Mouse (Mus musculus) MEL (cell line): ENCODE data around the gene Cyb5r2. TPM values are rescaled to one million over a fixed set of nuclear protein-coding genes. Genes with fewer than 3 reads are reported as not detected.

ENCODE experiments used
- DNase-seq: peaks from one replicate; pipeline ENCODE4 v3.0.0; 2011; ENCODE audit warnings: low read depth, low spot score
- H3K27ac ChIP-seq: 2 replicates; pipeline ENCODE4 v1.5.1; 2012; ENCODE audit warnings: low read depth, mild to moderate bottlenecking, control low read depth, low read length, moderate library complexity; ENCODE audit not compliant: control insufficient read depth
- H3K27me3 ChIP-seq, 2 experiments: fragments of 150-350 bp in 1 of 2; sonication (generic) in 1 of 2; 2 replicates each; pipeline ENCODE4 v1.6.1; 2012; ENCODE audit warnings: low read length in 2 of 2, mild to moderate bottlenecking in 2 of 2, improper control_type of control experiment in 1 of 2, moderate library complexity in 1 of 2; ENCODE audit not compliant: insufficient read depth in 2 of 2, control insufficient read depth in 1 of 2
- H3K36me3 ChIP-seq, 2 experiments: 2 replicates each; pipeline ENCODE4 v1.6.1; 2012 to 2014; ENCODE audit warnings: low read length in 2 of 2, improper control_type of control experiment in 1 of 2, inconsistent platforms in 1 of 2, mild to moderate bottlenecking in 1 of 2; ENCODE audit not compliant: insufficient read depth in 2 of 2, control insufficient read depth in 1 of 2
- H3K4me1 ChIP-seq, 2 experiments: fragments of 150-350 bp in 1 of 2; sonication (generic) in 1 of 2; 2 replicates each; pipeline ENCODE4 v1.6.1; 2012; ENCODE audit warnings: low read length in 2 of 2, improper control_type of control experiment in 1 of 2, mild to moderate bottlenecking in 1 of 2; ENCODE audit not compliant: insufficient read depth in 2 of 2, control insufficient read depth in 1 of 2
- H3K4me3 ChIP-seq, 2 experiments: fragments of 150-350 bp in 1 of 2; sonication (generic) in 1 of 2; 2 replicates each; pipeline ENCODE4 v1.5.1; 2012; ENCODE audit warnings: low read depth in 2 of 2, low read length in 2 of 2, mild to moderate bottlenecking in 2 of 2, moderate library complexity in 2 of 2, control low read depth in 1 of 2, improper control_type of control experiment in 1 of 2; ENCODE audit not compliant: control insufficient read depth in 1 of 2, insufficient read depth in 1 of 2
- H3K79me2 ChIP-seq: 2 replicates; pipeline ENCODE4 v1.6.1; 2012; ENCODE audit warnings: mild to moderate bottlenecking, low read length, moderate library complexity; ENCODE audit not compliant: control insufficient read depth, poor library complexity, insufficient read depth
- H3K9ac ChIP-seq: 2 replicates; pipeline ENCODE4 v1.6.1; 2012; ENCODE audit warnings: low read depth, mild to moderate bottlenecking, control low read depth, low read length, moderate library complexity; ENCODE audit not compliant: control insufficient read depth, poor library complexity, severe bottlenecking
- H3K9me3 ChIP-seq: fragments of 150-350 bp; sonication (generic); replicated peaks from 2 replicates; pipeline ENCODE4 v1.6.1; 2012; ENCODE audit warnings: mild to moderate bottlenecking, low read length, improper control_type of control experiment, moderate library complexity; ENCODE audit not compliant: insufficient read depth
- BHLHE40 ChIP-seq: IDR thresholded peaks from 2 replicates; pipeline ENCODE4 v1.6.1; 2012; ENCODE audit warnings: low read depth, mild to moderate bottlenecking, inconsistent platforms, low read length, improper control_type of control experiment, borderline replicate concordance
- CHD1 ChIP-seq: IDR thresholded peaks from 2 replicates; pipeline ENCODE4 v1.6.1; 2012; ENCODE audit warnings: low read depth, mild to moderate bottlenecking, inconsistent platforms, low read length, improper control_type of control experiment
- ELF1 ChIP-seq: IDR thresholded peaks from 2 replicates; pipeline ENCODE4 v1.6.1; 2014; ENCODE audit warnings: low read depth, mild to moderate bottlenecking, inconsistent platforms, low read length, improper control_type of control experiment, moderate library complexity
- EP300 ChIP-seq, 2 experiments: IDR thresholded peaks; 2 replicates each; pipeline ENCODE4 v1.6.1; 2011; ENCODE audit warnings: improper control_type of control experiment in 2 of 2, low read length in 2 of 2, low read depth in 1 of 2, mild to moderate bottlenecking in 1 of 2
- ETS1 ChIP-seq: IDR thresholded peaks from 2 replicates; pipeline ENCODE4 v1.6.1; 2012; ENCODE audit warnings: low read depth, mild to moderate bottlenecking, inconsistent platforms, low read length, improper control_type of control experiment, moderate library complexity
- GABPA ChIP-seq: IDR thresholded peaks from 2 replicates; pipeline ENCODE4 v1.6.1; 2012; ENCODE audit warnings: low read depth, mild to moderate bottlenecking, inconsistent platforms, low read length, improper control_type of control experiment, moderate library complexity
- GATA1 ChIP-seq: IDR thresholded peaks from 2 replicates; pipeline ENCODE4 v1.6.1; 2011; ENCODE audit warnings: low read depth, low read length, improper control_type of control experiment
- MAFK ChIP-seq: IDR thresholded peaks from 2 replicates; pipeline ENCODE4 v1.6.1; 2011; ENCODE audit warnings: low read depth, mild to moderate bottlenecking, low read length, improper control_type of control experiment, borderline replicate concordance
- POLR2AphosphoS2 ChIP-seq: IDR thresholded peaks from 2 replicates; pipeline ENCODE4 v1.6.1; 2011; ENCODE audit warnings: low read length, improper control_type of control experiment
- RCOR1 ChIP-seq: IDR thresholded peaks from 2 replicates; pipeline ENCODE4 v1.6.1; 2012; ENCODE audit warnings: low read depth, mild to moderate bottlenecking, inconsistent platforms, low read length, improper control_type of control experiment
- SIN3A ChIP-seq: IDR thresholded peaks from 2 replicates; pipeline ENCODE4 v1.6.1; 2012; ENCODE audit warnings: low read length, improper control_type of control experiment, inconsistent platforms
- SMC3 ChIP-seq: IDR thresholded peaks from 2 replicates; pipeline ENCODE4 v1.6.1; 2011; ENCODE audit warnings: low read depth, low read length, improper control_type of control experiment
- TCF12 ChIP-seq: IDR thresholded peaks from 2 replicates; pipeline ENCODE4 v1.6.1; 2014; ENCODE audit warnings: low read depth, mild to moderate bottlenecking, inconsistent platforms, low read length, improper control_type of control experiment, moderate library complexity
- USF1 ChIP-seq: IDR thresholded peaks from 2 replicates; pipeline ENCODE4 v1.6.1; 2014; ENCODE audit warnings: low read depth, mild to moderate bottlenecking, inconsistent platforms, low read length, improper control_type of control experiment, moderate library complexity
- ZC3H11A ChIP-seq: IDR thresholded peaks from 2 replicates; pipeline ENCODE4 v1.6.1; 2012; ENCODE audit warnings: low read depth, mild to moderate bottlenecking, inconsistent platforms, low read length, improper control_type of control experiment
- polyA plus RNA-seq, 2 experiments: library from polyadenylated mRNA; stranded (reverse) in 1 of 2; unstranded in 1 of 2; fragments of >175 nt in 1 of 2; fragments of >200 nt in 1 of 2; gene quantifications; 2 replicates each; pipeline versions ENCODE4 v1.2.1 to v1.2.4; 2012; ENCODE audit warnings: low replicate concordance in 2 of 2, low read depth in 1 of 2; ENCODE audit not compliant: insufficient read length in 2 of 2, insufficient read depth in 1 of 2, missing spikeins in 1 of 2
- total RNA-seq: library from RNA; depleted of rRNA; stranded (reverse); fragments of 300-350 nt; gene quantifications from 2 replicates; pipeline ENCODE4 v1.2.3, GENCODE M21; 2012; rRNA removed

The Cyb5r2 gene
- total and polyA plus RNA-seq, 3 experiments = not detected

- TF ChIP-seq GABPA (no peak), MAFK (no peak), ETS1 (no peak), RCOR1 (no peak), ZC3H11A (no peak), TCF12 (no peak), ELF1 (no peak), EP300 (IDR thresholded peaks at IDR 0.05; ENCODE audit: low read depth in 1 of 2, low read length in 2 of 2) (no peak), USF1 (no peak), SMC3 (no peak), CHD1 (no peak), POLR2AphosphoS2 (no peak), BHLHE40 (no peak), GATA1 (no peak), SIN3A (no peak)
- Histone ChIP-seq H3K36me3 (no peaks in the 10 kb centered on the region), H3K9me3 (no peaks in the 10 kb centered on the region), H3K27ac (no peak overlapping the region), H3K9ac (no peak overlapping the region), H3K4me3 (no peak overlapping the region), H3K27me3 (no peaks in the 10 kb centered on the region), H3K79me2 (no peaks in the 10 kb centered on the region), H3K4me1 (no peaks in the 10 kb centered on the region)
- DNase-seq = no peak
Observed at GRCm38 (mm10) chr7:107699926-107700325, 57.9 kb downstream of the Cyb5r2 start.

Other genes with a start within 250 kb of the Cyb5r2 start
- not detected in 2 replicates for gene Olfml1, start 190.6 kb downstream of the Cyb5r2 start, total RNA-seq
- gene Olfml1, start 190.6 kb downstream of the Cyb5r2 start, polyA plus RNA-seq = not detected
- gene Ppfibp2, start 162.8 kb downstream of the Cyb5r2 start, total RNA-seq = not detected in 2 replicates
- gene Ppfibp2, start 162.8 kb downstream of the Cyb5r2 start, polyA plus RNA-seq = not detected
- gene 5330417H12Rik, start 132.9 kb downstream of the Cyb5r2 start, total RNA-seq = not detected in 2 replicates
- gene 5330417H12Rik, start 132.9 kb downstream of the Cyb5r2 start, polyA plus RNA-seq = not detected
- gene Ovch2, start 43.2 kb upstream of the Cyb5r2 start, total RNA-seq = not detected in 2 replicates
- gene Ovch2, start 43.2 kb upstream of the Cyb5r2 start, polyA plus RNA-seq = not detected
- not detected in 2 replicates for gene Olfr467, start 54.2 kb upstream of the Cyb5r2 start, total RNA-seq
- not detected for gene Olfr467, start 54.2 kb upstream of the Cyb5r2 start, polyA plus RNA-seq
- not detected in 2 replicates for gene Olfr469, start 67.5 kb upstream of the Cyb5r2 start, total RNA-seq
- gene Olfr469, start 67.5 kb upstream of the Cyb5r2 start, polyA plus RNA-seq = not detected
- not detected in 2 replicates for gene Olfr470, start 89.5 kb upstream of the Cyb5r2 start, total RNA-seq
- not detected for gene Olfr470, start 89.5 kb upstream of the Cyb5r2 start, polyA plus RNA-seq
- not detected in 2 replicates for gene Olfr472, start 139.9 kb upstream of the Cyb5r2 start, total RNA-seq
- gene Olfr472, start 139.9 kb upstream of the Cyb5r2 start, polyA plus RNA-seq = under 1 TPM in 1 of 2 experiments, not detected in 1; 0.01 TPM
- gene Olfr473, start 172.4 kb upstream of the Cyb5r2 start, total RNA-seq = not detected in 2 replicates
- gene Olfr473, start 172.4 kb upstream of the Cyb5r2 start, polyA plus RNA-seq = not detected
- gene Olfr474, start 196.6 kb upstream of the Cyb5r2 start, total RNA-seq = not detected in 2 replicates
- gene Olfr474, start 196.6 kb upstream of the Cyb5r2 start, polyA plus RNA-seq = not detected
- gene Olfr476, start 206.8 kb upstream of the Cyb5r2 start, total RNA-seq = not detected in 2 replicates
- gene Olfr476, start 206.8 kb upstream of the Cyb5r2 start, polyA plus RNA-seq = not detected
- not detected in 2 replicates for gene Olfr477, start 228.7 kb upstream of the Cyb5r2 start, total RNA-seq
- gene Olfr477, start 228.7 kb upstream of the Cyb5r2 start, polyA plus RNA-seq = not detected